Comparison of ENCODE assay signal across 16 mouse cellular contexts in genomic region chr12:56687640-56688481, GRCm38 (mm10). TPM values are rescaled to one million over a fixed set of nuclear protein-coding genes. Genes with fewer than 3 reads are reported as not detected.
"Had no signal": no experiment of that assay in that cellular context is flagged by ENCODE, and none has a peak within 500 bp of the region (broad histone marks: within the 10 kb centered on the region; RNA-seq: fewer than 3 reads in every experiment).

No protein-coding gene starts in this region.

- H3K4me3 ChIP-seq: left cerebral cortex, adult 2 months; limb, embryonic 10.5 days; liver, embryonic 15.5 days; stomach, embryonic 15.5 days had no signal

- DNase-seq: kidney, adult 2 months; kidney, postnatal 25 days; lung, adult 2 months; lung, postnatal 36 days; right cerebral cortex, postnatal 4 days; thymus, adult 2 months; thymus, postnatal 36 days had no signal

- H3K9me3 ChIP-seq: limb, embryonic 10.5 days; liver, embryonic 15.5 days; stomach, embryonic 15.5 days had no signal

- ATAC-seq: inflammation-experienced regulatory T-cells, adult 6 months; lung, postnatal 0 days had no signal

- H3K9ac ChIP-seq: liver, embryonic 15.5 days; stomach, embryonic 15.5 days had no signal

- H3K36me3 ChIP-seq: limb, embryonic 10.5 days; liver, embryonic 15.5 days; stomach, embryonic 15.5 days had no signal

- H3K27ac ChIP-seq: left cerebral cortex, adult 2 months; limb, embryonic 10.5 days; liver, embryonic 15.5 days; stomach, embryonic 15.5 days had no signal

- H3K4me2 ChIP-seq: liver, embryonic 11.5 days; liver, embryonic 15.5 days; stomach, embryonic 15.5 days had no signal

RNA-seq across cellular contexts. Expression of gene Pax9, which starts 3.7 kb away (rescaled TPM):
- polyA plus RNA-seq: kidney, adult 2 months; neural tube, embryonic 14.5 days; spleen, adult 2 months had no signal
